Mouse (Mus musculus): ENCODE measurements at regions not wholly inside any gene's neighbourhood (a gene's known extent, or its start where the extent isn't known, plus 50 kb on each side); places are given as distances from the start of the nearest gene placed in this dataset.
"Not testable (repeated sequence)": the region's sequence is repeated elsewhere in the genome, so short reads cannot be mapped to it uniquely, and the experiment has no call there.

DNA sequence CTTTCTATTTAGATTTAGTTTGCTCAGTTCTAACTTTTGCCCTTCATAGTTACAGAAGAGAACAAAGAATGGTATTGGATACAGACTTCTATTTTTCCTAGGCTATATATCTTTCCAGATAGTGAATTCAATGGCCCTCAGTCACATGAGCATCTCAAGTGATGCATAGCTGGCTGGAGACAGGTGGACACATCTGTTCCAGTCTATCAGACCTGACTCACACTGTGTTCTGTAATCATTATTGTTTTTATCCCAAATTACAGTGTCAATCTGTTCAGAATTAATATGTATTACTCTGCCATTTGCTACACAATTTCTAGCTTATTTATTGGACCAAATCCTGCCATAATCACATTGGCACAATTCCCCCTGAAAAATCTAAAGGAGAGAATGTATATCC lies 298.0 kb upstream of the Foxg1 start:
- no peaks in the 10 kb centered on the region for H3K9me3 ChIP-seq (ENCODE audit: control insufficient read depth, low read length)
- H3K4me3 ChIP-seq (ENCODE audit: low read length), result no peak overlapping the region
- H3K9ac ChIP-seq (ENCODE audit: low read depth, low read length), result no peak overlapping the region
- H3K27ac ChIP-seq (ENCODE audit: low read depth, low read length), result no peak overlapping the region
- ATAC-seq, result no peak
- no peaks in the 10 kb centered on the region for H3K4me1 ChIP-seq (ENCODE audit: control insufficient read depth, insufficient read depth, low read depth, low read length)
- H3K27me3 ChIP-seq (replicated peaks; ENCODE audit: control insufficient read depth, insufficient read depth, low read length), result no peaks in the 10 kb centered on the region
- H3K4me2 ChIP-seq (ENCODE audit: low read length), result no peak overlapping the region
- H3K36me3 ChIP-seq (ENCODE audit: control insufficient read depth, insufficient read depth, low read length), result no peaks in the 10 kb centered on the region

DNA sequence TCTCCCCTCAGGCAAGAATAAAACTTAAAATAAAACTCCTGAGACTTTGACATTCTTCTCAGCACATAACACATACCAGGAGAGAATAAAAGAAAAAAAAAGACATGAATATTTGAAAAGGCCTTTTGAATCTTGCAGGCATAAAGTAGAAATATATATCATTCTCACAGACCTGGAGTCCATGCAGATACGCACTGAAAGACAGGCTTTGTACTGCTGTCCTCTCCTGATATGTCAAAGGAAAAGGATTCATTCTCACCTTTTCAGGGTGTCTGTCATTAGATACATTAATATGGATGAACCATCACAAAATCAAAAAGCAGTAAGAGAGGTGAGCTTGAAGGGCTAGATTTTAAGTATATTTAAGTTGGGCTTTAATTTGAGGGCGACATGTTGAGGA lies 296.4 kb upstream of the Foxg1 start:
- no peak overlapping the region for H3K4me3 ChIP-seq (ENCODE audit: low read length)
- no peaks in the 10 kb centered on the region for H3K4me1 ChIP-seq (ENCODE audit: control insufficient read depth, insufficient read depth, low read depth, low read length)
- no peaks in the 10 kb centered on the region for H3K9me3 ChIP-seq (ENCODE audit: control insufficient read depth, low read length)
- H3K36me3 ChIP-seq (ENCODE audit: control insufficient read depth, insufficient read depth, low read length), result no peaks in the 10 kb centered on the region
- no peak overlapping the region for H3K4me2 ChIP-seq (ENCODE audit: low read length)
- no peak overlapping the region for H3K9ac ChIP-seq (ENCODE audit: low read depth, low read length)
- 70% methylated on average over 2 of the region's 2 CpGs for WGBS
- no peak for ATAC-seq
- H3K27ac ChIP-seq (ENCODE audit: low read depth, low read length), result no peak overlapping the region
- no peaks in the 10 kb centered on the region for H3K27me3 ChIP-seq (replicated peaks; ENCODE audit: control insufficient read depth, insufficient read depth, low read length)

DNA sequence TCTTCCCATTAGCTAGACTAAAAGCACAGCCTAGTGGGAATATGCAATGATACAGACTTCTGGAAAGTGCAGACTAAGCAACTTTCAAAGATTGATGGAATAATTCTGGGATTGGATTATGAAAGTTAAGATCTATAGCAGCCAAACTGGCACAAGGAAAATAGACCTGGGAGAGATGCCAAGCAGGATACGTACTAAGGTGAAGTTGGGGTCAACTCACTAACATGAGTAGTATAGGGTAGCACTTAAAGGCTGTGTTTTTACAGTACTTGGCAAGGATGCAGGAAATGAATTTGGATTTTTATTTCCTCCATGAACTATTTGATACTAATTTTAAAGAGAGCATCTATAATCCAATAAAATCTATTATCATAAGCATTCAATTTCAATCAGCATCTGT lies 292.3 kb upstream of the Foxg1 start:
- H3K27me3 ChIP-seq (replicated peaks; ENCODE audit: control insufficient read depth, insufficient read depth, low read length), result no peaks in the 10 kb centered on the region
- no peaks in the 10 kb centered on the region for H3K9me3 ChIP-seq (ENCODE audit: control insufficient read depth, low read length)
- no peak overlapping the region for H3K9ac ChIP-seq (ENCODE audit: low read depth, low read length)
- no peaks in the 10 kb centered on the region for H3K36me3 ChIP-seq (ENCODE audit: control insufficient read depth, insufficient read depth, low read length)
- ATAC-seq, result no peak
- no peak overlapping the region for H3K27ac ChIP-seq (ENCODE audit: low read depth, low read length)
- 74% methylated on average over 1 of the region's 1 CpGs for WGBS
- H3K4me2 ChIP-seq (ENCODE audit: low read length), result no peak overlapping the region
- no peak overlapping the region for H3K4me3 ChIP-seq (ENCODE audit: low read length)
- H3K4me1 ChIP-seq (ENCODE audit: control insufficient read depth, insufficient read depth, low read depth, low read length), result no peaks in the 10 kb centered on the region

DNA sequence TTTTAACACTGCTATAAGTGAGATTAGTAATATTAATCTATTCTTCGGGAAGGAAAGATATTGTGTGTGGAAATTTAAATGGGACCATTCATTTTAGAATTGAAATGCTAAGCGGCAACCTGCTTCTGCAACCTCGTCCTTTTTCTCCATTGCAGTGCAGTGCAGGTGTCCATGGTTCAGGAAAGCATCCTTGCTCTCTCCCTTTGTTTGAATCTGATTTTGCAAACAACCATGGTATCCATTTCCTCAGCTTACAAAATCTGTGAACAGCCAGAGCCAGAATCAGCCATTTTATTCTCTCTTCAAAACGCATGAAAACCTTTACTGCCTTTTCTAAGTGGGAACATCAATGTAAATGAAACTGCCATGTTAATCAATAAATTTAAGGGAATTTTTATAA lies 276.5 kb upstream of the Foxg1 start:
- H3K27me3 ChIP-seq (replicated peaks; ENCODE audit: control insufficient read depth, insufficient read depth, low read length), result no peaks in the 10 kb centered on the region
- H3K27ac ChIP-seq (ENCODE audit: low read depth, low read length), result peak overlapping the region; percentile 78
- 0 out of 2 replicates have a peak, but pooled peaks have one; percentile 46 for ATAC-seq
- WGBS, result 46% methylated on average over 4 of the region's 4 CpGs
- H3K4me1 ChIP-seq (ENCODE audit: control insufficient read depth, insufficient read depth, low read depth, low read length), result peaks cover 5% of the 10 kb centered on the region; the same call in 1 of the 2 replicates
- no peak overlapping the region for H3K4me3 ChIP-seq (ENCODE audit: low read length)
- no peaks in the 10 kb centered on the region for H3K9me3 ChIP-seq (ENCODE audit: control insufficient read depth, low read length)
- no peaks in the 10 kb centered on the region for H3K36me3 ChIP-seq (ENCODE audit: control insufficient read depth, insufficient read depth, low read length)
- H3K4me2 ChIP-seq (ENCODE audit: low read length), result no peak overlapping the region
- H3K9ac ChIP-seq (ENCODE audit: low read depth, low read length), result no peak overlapping the region

DNA sequence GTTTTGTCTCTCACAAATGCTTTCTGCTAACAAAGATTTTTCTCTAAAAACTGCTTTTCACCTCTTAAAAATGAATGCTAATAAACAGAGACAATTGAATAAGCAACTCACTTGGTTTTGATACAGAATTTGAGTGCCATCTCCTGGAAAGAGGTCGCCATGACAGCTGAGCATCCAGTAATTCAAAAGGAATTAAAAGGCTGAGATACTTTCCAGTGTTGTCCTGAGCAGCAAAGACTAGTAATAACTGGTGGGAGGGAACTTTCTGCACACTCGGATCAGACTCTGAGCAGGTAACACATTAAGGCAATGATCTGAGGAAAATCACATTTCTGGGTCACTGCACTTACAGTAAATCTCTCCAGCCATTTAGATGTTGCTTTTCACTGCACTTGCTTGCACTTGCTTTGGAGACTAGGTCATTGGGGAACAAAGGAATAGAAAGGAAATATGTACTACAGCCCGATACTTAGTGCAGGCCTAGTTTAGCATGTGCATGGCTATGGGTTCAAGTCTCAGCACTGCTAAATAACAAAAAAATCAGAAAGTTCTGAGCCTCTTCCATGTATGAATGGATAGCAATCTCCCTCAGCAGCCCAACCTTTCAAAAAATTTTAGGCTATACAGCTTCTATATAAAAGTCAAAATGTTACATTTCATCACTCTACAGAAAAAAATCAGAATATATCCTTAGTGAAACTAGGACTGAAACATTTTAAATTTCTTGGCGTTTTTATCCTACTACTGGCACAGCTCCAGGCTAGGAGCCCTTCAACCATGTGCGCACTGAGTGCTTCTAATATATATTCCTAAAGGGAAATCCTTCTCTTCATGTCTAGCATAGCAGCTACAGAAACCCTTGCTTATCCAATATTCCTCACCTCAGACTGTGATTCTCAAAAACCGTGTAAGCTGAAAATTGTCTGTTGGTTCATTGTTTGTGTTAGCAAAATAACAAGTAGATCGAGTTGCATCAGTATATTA lies 275.8 kb upstream of the Foxg1 start:
- Histone ChIP-seq H3K9ac (ENCODE audit: low read depth, low read length) (no peak overlapping the region), H3K4me3 (ENCODE audit: low read length) (no peak overlapping the region), H3K9me3 (ENCODE audit: control insufficient read depth, low read length) (no peaks in the 10 kb centered on the region), H3K36me3 (ENCODE audit: control insufficient read depth, insufficient read depth, low read length) (no peaks in the 10 kb centered on the region), H3K27ac (ENCODE audit: low read depth, low read length) (no peak overlapping the region; the same call in 1 of the 2 replicates), H3K4me1 (ENCODE audit: control insufficient read depth, insufficient read depth, low read depth, low read length) (peaks cover 5% of the 10 kb centered on the region; the same call in 1 of the 2 replicates), H3K27me3 (replicated peaks; ENCODE audit: control insufficient read depth, insufficient read depth, low read length) (no peaks in the 10 kb centered on the region), H3K4me2 (ENCODE audit: low read length) (no peak overlapping the region)
- ATAC-seq, result peak; percentile 78
- WGBS, result 44% methylated on average over 7 of the region's 7 CpGs

DNA sequence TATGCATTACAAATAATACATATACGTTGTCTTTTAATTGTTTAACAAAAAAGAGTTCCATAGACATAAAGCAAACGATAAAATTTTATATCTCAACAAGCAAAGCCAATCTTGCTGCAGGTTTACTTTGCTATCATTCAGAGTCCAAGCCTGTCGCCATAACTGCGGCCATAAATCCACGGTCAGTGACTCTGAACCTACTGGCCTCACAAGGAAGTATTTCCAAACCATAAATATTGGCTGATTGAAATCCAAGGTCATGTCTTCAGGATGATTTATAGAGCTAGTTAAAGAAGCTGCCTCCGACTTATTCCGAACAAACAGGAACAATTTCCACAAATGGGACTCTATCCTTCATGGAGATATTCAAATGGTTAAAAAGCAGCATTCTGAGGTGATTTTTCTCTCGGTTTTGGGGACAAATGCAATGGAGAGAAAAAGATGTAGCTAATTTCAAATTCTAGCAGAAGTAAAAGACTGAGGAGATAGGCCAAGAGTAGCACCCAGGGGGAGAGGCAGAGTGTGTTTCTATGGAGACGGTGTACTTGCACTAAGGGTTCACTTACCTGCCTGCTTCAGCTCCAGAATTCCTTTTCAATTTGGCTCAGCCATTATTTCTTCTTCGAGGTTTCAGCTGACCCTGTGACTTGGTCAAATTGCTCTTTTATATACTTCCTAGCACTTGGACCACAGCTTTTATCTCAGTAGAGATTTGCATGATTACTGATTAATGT lies 274.9 kb upstream of the Foxg1 start:
- no peak overlapping the region for H3K4me3 ChIP-seq (ENCODE audit: low read length)
- no peak overlapping the region for H3K4me2 ChIP-seq (ENCODE audit: low read length)
- peaks cover 5% of the 10 kb centered on the region; the same call in 1 of the 2 replicates for H3K4me1 ChIP-seq (ENCODE audit: control insufficient read depth, insufficient read depth, low read depth, low read length)
- H3K9me3 ChIP-seq (ENCODE audit: control insufficient read depth, low read length), result no peaks in the 10 kb centered on the region
- no peak for ATAC-seq
- H3K27me3 ChIP-seq (replicated peaks; ENCODE audit: control insufficient read depth, insufficient read depth, low read length), result no peaks in the 10 kb centered on the region
- no peak overlapping the region for H3K27ac ChIP-seq (ENCODE audit: low read depth, low read length)
- 70% methylated on average over 10 of the region's 10 CpGs for WGBS
- no peaks in the 10 kb centered on the region for H3K36me3 ChIP-seq (ENCODE audit: control insufficient read depth, insufficient read depth, low read length)
- H3K9ac ChIP-seq (ENCODE audit: low read depth, low read length), result no peak overlapping the region

DNA sequence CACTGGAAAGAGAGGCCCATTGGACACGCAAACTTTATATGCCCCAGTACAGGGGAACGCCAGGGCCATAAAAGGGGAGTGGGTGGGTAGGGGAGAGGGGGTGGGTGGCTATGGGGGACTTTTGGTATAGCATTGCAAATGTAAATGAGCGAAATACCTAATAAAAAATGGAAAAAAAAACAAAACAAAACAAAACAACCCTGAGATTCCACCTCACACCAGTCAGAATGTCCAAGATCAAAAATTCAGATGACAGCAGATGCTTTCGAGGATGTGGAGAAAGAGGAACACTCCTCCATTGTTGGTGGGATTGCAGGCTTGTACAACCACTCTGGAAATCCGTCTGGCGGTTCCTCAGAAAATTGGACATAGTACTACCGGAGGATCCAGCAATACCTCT lies 251.4 kb upstream of the Foxg1 start:
- 95% methylated on average over 2 of the region's 7 CpGs for WGBS
- H3K27ac ChIP-seq (ENCODE audit: low read depth, low read length); ATAC-seq; H3K9me3 ChIP-seq (ENCODE audit: control insufficient read depth, low read length); H3K27me3 ChIP-seq (replicated peaks; ENCODE audit: control insufficient read depth, insufficient read depth, low read length); H3K4me3 ChIP-seq (ENCODE audit: low read length); H3K4me1 ChIP-seq (ENCODE audit: control insufficient read depth, insufficient read depth, low read depth, low read length); H3K9ac ChIP-seq (ENCODE audit: low read depth, low read length); H3K36me3 ChIP-seq (ENCODE audit: control insufficient read depth, insufficient read depth, low read length); H3K4me2 ChIP-seq (ENCODE audit: low read length): not testable (repeated sequence)

DNA sequence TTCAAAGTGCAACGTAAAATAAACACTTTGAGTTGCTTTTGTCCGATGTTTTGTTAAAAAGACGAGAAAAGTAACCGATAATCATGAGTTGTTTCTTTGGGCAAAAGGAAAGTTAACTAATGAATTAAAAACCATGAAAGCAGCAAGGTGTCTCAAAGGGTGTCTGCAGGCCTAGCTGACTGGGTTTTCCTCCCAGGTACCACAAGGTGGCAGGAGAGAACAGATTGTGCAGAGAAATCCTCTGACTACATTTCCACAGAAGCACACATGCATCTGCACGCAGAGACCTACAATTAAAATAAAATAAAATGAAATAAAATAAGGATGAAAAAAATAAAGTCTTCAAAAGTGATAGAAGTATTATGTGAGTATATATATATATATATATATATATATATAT lies 212.4 kb upstream of the Foxg1 start:
- H3K36me3 ChIP-seq (ENCODE audit: control insufficient read depth, insufficient read depth, low read length), result no peaks in the 10 kb centered on the region
- no peak overlapping the region for H3K27ac ChIP-seq (ENCODE audit: low read depth, low read length)
- no peaks in the 10 kb centered on the region for H3K9me3 ChIP-seq (ENCODE audit: control insufficient read depth, low read length)
- H3K4me1 ChIP-seq (ENCODE audit: control insufficient read depth, insufficient read depth, low read depth, low read length), result no peaks in the 10 kb centered on the region
- ATAC-seq, result no peak
- no peak overlapping the region for H3K4me2 ChIP-seq (ENCODE audit: low read length)
- H3K9ac ChIP-seq (ENCODE audit: low read depth, low read length), result no peak overlapping the region
- WGBS, result 59% methylated on average over 5 of the region's 5 CpGs
- H3K4me3 ChIP-seq (ENCODE audit: low read length), result no peak overlapping the region
- H3K27me3 ChIP-seq (replicated peaks; ENCODE audit: control insufficient read depth, insufficient read depth, low read length), result no peaks in the 10 kb centered on the region

DNA sequence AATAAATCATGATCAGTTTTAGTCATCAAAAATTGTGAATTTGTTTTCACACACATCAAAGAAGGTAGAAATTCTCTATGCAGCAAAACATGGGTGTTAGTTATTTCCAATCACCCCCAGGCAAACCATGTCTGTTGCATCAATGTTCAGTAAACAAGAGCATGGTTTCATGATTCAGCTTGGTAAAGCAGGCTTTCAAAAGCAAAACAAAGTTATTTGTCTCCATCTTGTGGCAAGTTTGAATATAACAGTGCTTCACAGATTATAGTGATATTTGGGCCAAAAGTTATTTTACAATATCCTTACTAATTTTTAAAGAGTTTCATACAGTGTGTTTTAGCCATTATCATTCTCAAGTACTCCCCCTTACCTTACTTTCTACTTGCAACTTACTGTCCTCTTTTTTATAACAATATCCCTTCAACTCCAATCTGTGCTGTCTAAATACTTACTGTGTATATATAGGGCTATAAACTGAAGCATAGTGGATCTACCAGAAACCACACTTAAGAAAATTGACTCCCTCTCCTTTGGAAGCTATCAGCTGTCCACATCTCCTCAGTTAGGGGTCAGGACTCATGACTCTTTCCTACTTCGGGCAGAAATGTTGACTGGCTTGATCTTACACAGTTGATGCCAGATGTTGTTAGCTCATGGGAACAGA lies 211.3 kb upstream of the Foxg1 start:
- H3K27me3 ChIP-seq (replicated peaks; ENCODE audit: control insufficient read depth, insufficient read depth, low read length), result no peaks in the 10 kb centered on the region
- H3K4me3 ChIP-seq (ENCODE audit: low read length), result no peak overlapping the region
- no peaks in the 10 kb centered on the region for H3K36me3 ChIP-seq (ENCODE audit: control insufficient read depth, insufficient read depth, low read length)
- H3K9me3 ChIP-seq (ENCODE audit: control insufficient read depth, low read length), result no peaks in the 10 kb centered on the region
- WGBS, result 75% methylated on average over 1 of the region's 1 CpGs
- peak; percentile 70 for ATAC-seq
- no peak overlapping the region for H3K4me2 ChIP-seq (ENCODE audit: low read length)
- no peak overlapping the region for H3K9ac ChIP-seq (ENCODE audit: low read depth, low read length)
- no peaks in the 10 kb centered on the region for H3K4me1 ChIP-seq (ENCODE audit: control insufficient read depth, insufficient read depth, low read depth, low read length)
- H3K27ac ChIP-seq (ENCODE audit: low read depth, low read length), result no peak overlapping the region
